Mouse (Mus musculus) cortical plate, adult 2 months (tissue): ENCODE results near the gene Fermt1.

Source experiments
- CTCF ChIP-seq: fragments of 200-500 bp; IDR thresholded peaks from 2 replicates; pipeline ENCODE4 v1.5.1; 2011; ENCODE audit warnings: mild to moderate bottlenecking, control low read depth, low read length; ENCODE audit not compliant: insufficient read depth; ENCODE audit errors: extremely low read depth
- POLR2A ChIP-seq: fragments of 200-500 bp; IDR thresholded peaks from 2 replicates; pipeline ENCODE4 v1.6.1; 2011; ENCODE audit warnings: mild to moderate bottlenecking, low read length, control low read depth; ENCODE audit not compliant: insufficient read depth; ENCODE audit errors: extremely low read depth

DNA sequence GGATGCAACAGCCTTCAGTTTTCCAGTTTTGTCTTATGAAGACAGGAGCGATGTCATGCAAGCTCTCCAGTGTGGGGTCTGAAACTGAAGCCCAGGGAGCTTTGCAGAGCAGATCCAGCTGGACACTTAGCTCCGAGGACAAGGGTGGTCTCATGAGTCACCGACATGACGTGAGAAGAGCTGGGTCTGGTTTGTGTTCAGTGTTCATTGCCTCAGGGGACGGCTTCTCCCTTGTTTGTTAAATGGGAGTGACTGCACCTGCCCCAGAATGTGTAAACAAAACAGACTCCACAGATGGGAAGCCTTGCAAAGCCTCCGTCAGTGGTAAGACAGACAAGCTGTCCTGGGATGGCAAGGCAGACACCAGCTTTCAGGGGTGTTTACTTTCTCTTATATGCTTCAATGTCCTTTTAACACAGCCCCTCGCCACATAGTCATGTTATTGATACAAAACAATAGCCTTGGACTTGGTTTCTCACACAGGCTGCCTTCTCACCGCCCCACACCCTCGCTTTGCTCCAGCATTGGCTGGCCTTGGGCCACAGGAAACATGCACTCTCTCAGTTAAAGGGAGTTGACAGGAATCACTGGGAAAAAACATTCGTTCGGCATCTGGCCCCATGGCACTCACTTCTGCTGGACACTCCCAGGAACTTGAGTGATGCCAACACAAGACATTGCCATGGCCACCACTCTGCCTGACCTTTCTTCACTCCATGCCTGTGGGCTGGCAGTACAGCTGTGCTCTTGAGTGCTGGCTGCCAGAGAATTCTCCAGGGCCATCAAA, 44.3 kb upstream of the Fermt1 start:
- TF ChIP-seq CTCF (no peak), POLR2A (no peak)
